Mouse (Mus musculus): ENCODE measurements at regions not wholly inside any gene's neighbourhood (a gene's known extent, or its start where the extent isn't known, plus 50 kb on each side); places are given as distances from the start of the nearest gene placed in this dataset.

DNA sequence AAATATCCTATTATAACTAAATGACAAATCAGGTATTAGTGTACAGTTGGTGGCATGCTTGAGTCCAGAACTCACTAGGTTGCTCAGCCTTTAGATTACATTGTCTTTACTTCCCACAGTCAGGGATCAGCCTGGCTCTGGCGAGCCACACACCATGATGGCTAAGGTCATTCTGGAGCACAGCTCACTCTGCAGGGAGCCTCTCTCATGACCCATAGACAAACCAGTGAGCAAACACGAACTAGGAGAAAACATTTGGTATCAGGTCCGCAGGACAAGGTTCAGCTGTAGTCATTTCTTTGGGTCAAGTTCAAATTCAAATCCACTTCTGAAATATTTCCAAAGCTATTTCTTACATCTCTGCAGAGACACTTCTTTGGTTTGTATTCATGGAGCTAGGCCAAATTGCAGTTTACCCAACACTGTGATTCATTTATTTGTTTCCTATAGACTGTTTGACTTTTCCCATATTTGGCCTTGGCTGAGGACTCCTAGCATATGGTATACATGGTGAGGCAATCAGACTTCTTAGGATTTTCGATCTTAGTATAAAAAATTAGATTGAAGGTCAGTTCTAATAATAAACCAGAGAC, 64.5 kb upstream of the Eed start:
- TF ChIP-seq CTCF (conservative IDR thresholded peaks at IDR 0.05 in 1 of 2, IDR thresholded peaks at IDR 0.05 in 1 of 2; ENCODE audit: low read depth in 2 of 2, low read length in 2 of 2) (no peak), SMC3 (IDR thresholded peaks at IDR 0.05; ENCODE audit: low read depth, low read length) (no peak), ZNF384 (IDR thresholded peaks at IDR 0.05; ENCODE audit: low read depth, low read length) (no peak)

Data from CH12.LX (cell line).